Mouse (Mus musculus) layer of hippocampus, postnatal 25 days (tissue): ENCODE results near the gene Lats1. TPM values are rescaled to one million over a fixed set of nuclear protein-coding genes. Genes with fewer than 3 reads are reported as not detected.
"Not testable (repeated sequence)": the region's sequence is repeated elsewhere in the genome, so short reads cannot be mapped to it uniquely, and the experiment has no call there.

ENCODE experiments used
- DNase-seq, 2 experiments: peaks; one replicate each; pipeline ENCODE4 v3.0.0; 2022; ENCODE audit warnings: mixed read lengths in 2 of 2, low spot score in 1 of 2; ENCODE audit errors: extremely low spot score in 1 of 2
- total RNA-seq, 2 experiments: library from RNA; stranded (reverse); gene quantifications; 2 replicates each; pipeline ENCODE4 v1.2.3; 2021

Gene Lats1
- total RNA-seq, 2 experiments from 2014 or later: 34.6 to 40.2 TPM

DNA sequence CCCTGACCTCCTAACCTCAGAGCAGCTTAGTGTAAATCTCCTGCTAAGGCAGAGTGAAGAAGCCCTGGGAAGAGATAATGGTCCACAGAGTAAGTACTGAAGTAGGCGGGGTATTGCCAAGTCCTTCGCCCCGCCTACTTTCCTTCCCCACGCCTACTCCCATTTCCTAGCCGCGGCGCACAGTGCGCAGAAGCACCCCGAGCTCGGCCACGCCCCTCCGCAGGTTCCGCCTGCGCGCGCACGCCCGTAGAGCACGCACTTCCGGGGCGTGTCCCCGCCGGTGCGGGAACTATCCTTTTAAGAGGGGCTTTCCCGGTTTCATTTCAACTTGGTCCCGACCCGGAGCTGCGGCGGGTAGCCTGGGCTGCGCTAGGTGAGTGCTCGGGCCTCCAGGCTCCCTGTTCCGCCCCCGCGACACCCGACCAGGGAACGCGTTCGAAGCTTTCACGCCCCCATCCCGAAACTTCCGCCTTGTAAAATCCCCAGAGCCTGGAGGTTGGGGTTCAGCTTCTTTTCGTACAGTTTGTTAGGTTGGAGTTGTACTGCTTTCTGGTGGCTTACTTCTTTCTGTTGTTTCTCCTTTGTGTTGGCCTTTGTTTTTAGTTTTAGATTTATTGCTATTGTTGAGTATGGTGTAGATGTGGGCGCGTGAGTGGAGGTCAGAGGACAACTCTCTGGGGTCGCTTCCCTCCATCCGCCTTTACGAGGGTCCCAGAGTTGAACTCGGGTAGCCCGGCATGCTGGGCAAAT is 44.9 kb downstream of the Lats1 start, which contains the start of gene Katna1:
Gene Katna1 (plus strand): TSS at position 250 of the 750 bp plus-strand sequence.
- DNase-seq: peak; percentile 77 to 81

- no peak for DNase-seq
These were observed 45.4 kb downstream of the Lats1 start for GRCm38 (mm10) chr10:7726501-7726812.

DNA sequence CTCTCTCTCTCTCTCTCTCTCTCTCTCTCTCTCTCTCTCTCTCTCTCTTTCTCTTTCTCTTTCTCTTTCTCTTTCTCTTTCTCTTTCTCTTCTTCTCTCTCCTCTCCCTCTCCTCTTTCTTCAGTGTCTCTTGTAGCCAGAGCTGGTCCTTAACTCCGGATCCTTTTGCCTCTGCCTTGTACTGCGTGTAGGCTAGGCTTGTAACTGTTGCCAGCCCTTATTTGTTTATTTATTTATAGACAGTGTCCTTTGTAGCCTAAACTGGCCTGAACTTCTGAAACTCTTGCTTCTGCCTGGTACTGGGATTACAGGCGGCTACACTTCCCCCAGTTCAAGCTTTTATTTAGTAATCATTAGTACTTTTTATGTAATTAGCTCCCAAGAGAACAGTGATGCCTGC is 46.0 kb downstream of the Lats1 start:
- DNase-seq: no peak

GRCm38 (mm10) chr10:7731582-7731981 is 50.6 kb downstream of the Lats1 start:
- no peak for DNase-seq

GRCm38 (mm10) chr10:7737122-7737521 is 56.1 kb downstream of the Lats1 start:
- no peak for DNase-seq

- no peak for DNase-seq
These were observed 56.9 kb downstream of the Lats1 start for GRCm38 (mm10) chr10:7737914-7738313.

DNA sequence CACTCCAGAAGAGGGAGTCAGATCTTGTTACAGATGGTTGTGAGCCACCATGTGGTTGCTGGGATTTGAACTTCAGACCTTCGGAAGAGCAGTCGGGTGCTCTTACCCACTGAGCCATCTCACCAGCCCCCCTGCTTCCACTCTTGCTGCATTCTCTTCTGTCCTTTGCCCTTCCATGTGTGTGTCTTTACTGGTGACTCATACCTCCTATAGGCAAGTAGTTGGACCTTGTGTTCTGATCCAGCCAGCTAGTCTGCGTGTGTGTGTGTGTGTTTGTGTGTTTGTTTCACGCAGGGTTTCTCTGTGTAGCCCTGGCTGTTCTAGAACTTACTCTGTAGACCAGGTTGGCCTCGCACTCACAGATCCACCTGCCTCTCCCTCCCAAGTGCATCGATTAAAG is 64.5 kb downstream of the Lats1 start:
- DNase-seq: not testable (repeated sequence)

- DNase-seq: no peak
These were observed 67.7 kb downstream of the Lats1 start for GRCm38 (mm10) chr10:7748752-7749151.

DNA sequence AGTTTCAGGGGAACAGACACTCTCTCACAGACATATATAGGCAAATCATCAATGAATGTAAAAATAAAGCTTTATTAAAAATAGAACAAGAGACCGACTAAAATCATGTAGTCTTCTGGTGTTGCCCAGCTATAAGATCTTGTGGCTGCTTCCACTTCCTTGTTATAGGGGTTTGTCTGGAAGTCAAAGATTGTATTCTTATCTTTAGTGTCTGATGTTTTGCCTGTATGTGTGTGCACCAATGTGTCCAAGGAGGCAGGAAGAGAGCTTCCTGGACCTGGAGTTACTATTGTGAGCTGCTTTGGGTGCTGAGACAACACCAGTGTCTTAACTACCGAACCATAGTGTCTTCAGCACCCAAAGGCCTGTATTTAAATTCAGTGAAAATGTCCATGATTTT is 76.5 kb downstream of the Lats1 start:
- DNase-seq: no peak

Other genes with a start within 250 kb of the Lats1 start
- gene Ulbp1, start 207.6 kb upstream of the Lats1 start, total RNA-seq: under 1 TPM; 0.07 to 0.76 TPM
- gene Lrp11, start 91.4 kb upstream of the Lats1 start, total RNA-seq: 100 to 1,000 TPM; 190 to 207 TPM
- gene Nup43, start 13.7 kb upstream of the Lats1 start, total RNA-seq: 1 to 10 TPM; 5.6 to 6.1 TPM
- 100 to 1,000 TPM; 148 to 161 TPM for gene Pcmt1, start 78 bp upstream of the Lats1 start, total RNA-seq
- 10 to 100 TPM; 13.4 to 16.1 TPM for gene Katna1, start 44.8 kb downstream of the Lats1 start, total RNA-seq
- 10 to 100 TPM; 18.8 to 20.6 TPM for gene Ginm1, start 111.6 kb downstream of the Lats1 start, total RNA-seq
- gene Ppil4, start 111.7 kb downstream of the Lats1 start, total RNA-seq: 10 to 100 TPM; 31.9 to 32.1 TPM
- gene Zc3h12d, start 151.3 kb downstream of the Lats1 start, total RNA-seq: under 1 TPM; 0.10 to 0.12 TPM